Mouse (Mus musculus) stomach, postnatal 0 days (tissue): Measurements from ENCODE around the gene Zfp148. TPM values are rescaled to one million over a fixed set of nuclear protein-coding genes. Genes with fewer than 3 reads are reported as not detected.

ENCODE experiments used
- ATAC-seq: fragments of 200-750 bp; cut with Nextera tagmentation; 2 replicates; pipeline ENCODE4 v1.8.0; 2017; ENCODE audit not compliant: low FRiP score, low TSS enrichment
- DNase-seq: peaks from one replicate; pipeline ENCODE4 v3.0.0-alpha.2; 2016; ENCODE audit warnings: low spot score
- H3K27ac ChIP-seq: fragments of 300-500 bp; sonication (generic); replicated peaks from 2 replicates; pipeline ENCODE4 v1.5.1; 2014; ENCODE audit warnings: mild to moderate bottlenecking, control low read depth
- H3K27me3 ChIP-seq: fragments of 300-500 bp; sonication (generic); 2 replicates; pipeline ENCODE4 v1.6.1; 2014; ENCODE audit warnings: low read length; ENCODE audit not compliant: control insufficient read depth, insufficient read depth
- H3K36me3 ChIP-seq: fragments of 300-500 bp; sonication (generic); 2 replicates; pipeline ENCODE4 v1.6.1; 2014; ENCODE audit warnings: low read length, mixed read lengths; ENCODE audit not compliant: control insufficient read depth, insufficient read depth
- H3K4me1 ChIP-seq: fragments of 300-500 bp; sonication (generic); replicated peaks from 2 replicates; pipeline ENCODE4 v1.6.1; 2014; ENCODE audit warnings: antibody characterized with exemption; ENCODE audit not compliant: control insufficient read depth, insufficient read depth
- H3K4me2 ChIP-seq: fragments of 300-500 bp; sonication (generic); replicated peaks from 2 replicates; pipeline ENCODE4 v1.6.1; 2014; ENCODE audit warnings: low read depth, mild to moderate bottlenecking, control low read depth, moderate library complexity
- H3K4me3 ChIP-seq: fragments of 300-500 bp; sonication (generic); 2 replicates; pipeline ENCODE4 v1.5.1; 2014; ENCODE audit warnings: low read depth, low read length, control low read depth
- H3K9ac ChIP-seq: fragments of 300-500 bp; sonication (generic); 2 replicates; pipeline ENCODE4 v1.6.1; 2014; ENCODE audit warnings: mild to moderate bottlenecking, low read length, control low read depth, mixed read lengths
- H3K9me3 ChIP-seq: fragments of 300-500 bp; sonication (generic); 2 replicates; pipeline ENCODE4 v1.6.1; 2016; ENCODE audit warnings: low read length; ENCODE audit not compliant: control insufficient read depth
- CTCF ChIP-seq: IDR thresholded peaks from 2 replicates; pipeline ENCODE4 v1.5.1; 2016; ENCODE audit warnings: antibody characterized with exemption, low read depth, mild to moderate bottlenecking, moderate library complexity
- EP300 ChIP-seq: optimal IDR thresholded peaks from 2 replicates; pipeline ENCODE3; 2016; ENCODE audit warnings: antibody characterized with exemption
- WGBS: fragments of 180-500 bp; shearing (Covaris S2); extraction: QIAGEN DNeasy Blood & Tissue Kit; methylation state at CpG from one replicate; pipeline ENCODE4 v1.1.7; 2014; 5-methylcytosine and 5-hydroxymethylcytosine counted together
- polyA plus RNA-seq: library from polyadenylated mRNA; unstranded; fragments of >200 nt; fragmentation: Nextera tagmentation; extraction: Ambion mirVana; gene quantifications from 2 replicates; pipeline ENCODE4 v1.2.1, GENCODE M21; 2015

The Zfp148 gene
- polyA plus RNA-seq, 1 experiment from 2014 or later = 25.1 TPM

- no peak for ATAC-seq
- no peak overlapping the region for H3K4me2 ChIP-seq
- H3K9ac ChIP-seq = no peak overlapping the region
- no peak overlapping the region for H3K4me3 ChIP-seq
- no peaks in the 10 kb centered on the region for H3K9me3 ChIP-seq
- no peaks in the 10 kb centered on the region for H3K36me3 ChIP-seq
- DNase-seq = no peak
- WGBS = 56% methylated on average over 5 of the region's 5 CpGs
- no peak overlapping the region for H3K27ac ChIP-seq
- no peak for TF ChIP-seq CTCF
- TF ChIP-seq EP300 = no peak
- H3K27me3 ChIP-seq = no peaks in the 10 kb centered on the region
- H3K4me1 ChIP-seq = no peaks in the 10 kb centered on the region
Measured at GRCm38 (mm10) chr16:33347134-33347533, 33.5 kb upstream of the Zfp148 start.

DNA sequence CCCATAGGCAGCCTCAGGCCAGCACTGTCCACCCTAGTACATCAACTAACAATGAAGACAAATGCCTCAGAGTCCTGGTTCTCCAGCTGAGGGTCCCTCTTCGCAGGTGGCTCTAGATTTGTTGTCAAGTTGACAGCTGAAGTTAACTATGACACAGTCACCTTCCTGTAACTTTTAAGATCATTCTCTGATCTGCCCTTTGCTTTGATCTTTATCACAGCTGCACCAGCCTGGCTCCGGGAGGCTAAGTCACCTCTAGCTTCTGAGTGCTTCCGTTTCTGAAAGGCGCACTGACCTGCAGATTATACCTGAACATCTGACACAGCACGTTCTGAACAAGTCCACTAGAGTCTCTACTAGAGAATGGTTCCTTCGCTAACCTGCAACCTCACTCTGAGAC is 22.8 kb upstream of the Zfp148 start:
- Histone ChIP-seq H3K9me3 (no peaks in the 10 kb centered on the region), H3K9ac (no peak overlapping the region), H3K4me1 (no peaks in the 10 kb centered on the region), H3K27ac (no peak overlapping the region), H3K27me3 (no peaks in the 10 kb centered on the region), H3K36me3 (no peaks in the 10 kb centered on the region), H3K4me3 (no peak overlapping the region), H3K4me2 (no peak overlapping the region)
- no peak for TF ChIP-seq CTCF
- TF ChIP-seq EP300 = no peak
- ATAC-seq (no peak), DNase-seq (no peak)
- WGBS = 70% methylated on average over 6 of the region's 6 CpGs

GRCm38 (mm10) chr16:33365772-33366171 is 14.9 kb upstream of the Zfp148 start:
- H3K9me3 ChIP-seq = no peaks in the 10 kb centered on the region

GRCm38 (mm10) chr16:33368632-33369031 is 12.0 kb upstream of the Zfp148 start:
- WGBS = 69% methylated on average over 3 of the region's 3 CpGs

More at GRCm38 (mm10) chr16:33365772-33366171, 14.9 kb upstream of the Zfp148 start:
- H3K4me1 ChIP-seq = no peaks in the 10 kb centered on the region
- H3K4me2 ChIP-seq = no peak overlapping the region
- DNase-seq (no peak), ATAC-seq (no peak)
- H3K9ac ChIP-seq = no peak overlapping the region
- 78% methylated on average over 6 of the region's 6 CpGs for WGBS
- no peaks in the 10 kb centered on the region for H3K27me3 ChIP-seq
- H3K4me3 ChIP-seq = no peak overlapping the region
- TF ChIP-seq CTCF (no peak), EP300 (no peak)
- no peak overlapping the region for H3K27ac ChIP-seq
- no peaks in the 10 kb centered on the region for H3K36me3 ChIP-seq

DNA sequence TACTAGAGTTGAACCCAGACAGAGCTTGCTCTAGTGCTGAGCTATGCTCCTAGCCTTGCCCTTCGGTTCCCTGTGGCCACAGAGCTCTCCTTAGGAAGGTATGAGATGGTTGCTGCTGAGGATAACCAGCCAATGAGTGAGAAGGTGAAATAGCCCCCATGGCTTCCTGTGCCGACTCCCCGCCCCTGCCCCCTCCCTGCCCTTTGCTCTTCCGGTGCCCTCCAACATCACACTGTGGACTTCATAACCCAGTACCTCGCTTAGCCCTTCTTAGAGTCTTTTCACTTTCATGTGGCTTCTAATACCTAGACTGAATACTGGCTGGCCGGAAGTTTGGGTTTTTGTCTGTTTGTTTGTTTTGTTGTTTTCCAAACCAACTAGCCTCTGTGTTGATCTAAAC is 9.8 kb upstream of the Zfp148 start:
- no peaks in the 10 kb centered on the region for H3K27me3 ChIP-seq
- TF ChIP-seq CTCF (no peak), EP300 (no peak)
- H3K4me2 ChIP-seq = no peak overlapping the region
- no peak for DNase-seq
- no peak overlapping the region for H3K27ac ChIP-seq
- no peaks in the 10 kb centered on the region for H3K36me3 ChIP-seq
- 52% methylated on average over 6 of the region's 6 CpGs for WGBS
- H3K4me1 ChIP-seq = no peaks in the 10 kb centered on the region
- no peak overlapping the region for H3K4me3 ChIP-seq
- H3K9me3 ChIP-seq = no peaks in the 10 kb centered on the region
- H3K9ac ChIP-seq = no peak overlapping the region
- ATAC-seq = no peak

More at GRCm38 (mm10) chr16:33368632-33369031, 12.0 kb upstream of the Zfp148 start:
- Histone ChIP-seq H3K4me3 (no peak overlapping the region), H3K9ac (no peak overlapping the region), H3K9me3 (no peaks in the 10 kb centered on the region), H3K27ac (no peak overlapping the region), H3K4me1 (no peaks in the 10 kb centered on the region), H3K4me2 (no peak overlapping the region), H3K27me3 (no peaks in the 10 kb centered on the region), H3K36me3 (no peaks in the 10 kb centered on the region)
- no peak for DNase-seq
- TF ChIP-seq CTCF (no peak), EP300 (no peak)
- ATAC-seq = no peak

- TF ChIP-seq CTCF = no peak
- TF ChIP-seq EP300 = no peak
- Histone ChIP-seq H3K4me1 (no peaks in the 10 kb centered on the region), H3K9ac (no peak overlapping the region), H3K4me3 (no peak overlapping the region), H3K27ac (no peak overlapping the region), H3K27me3 (no peaks in the 10 kb centered on the region), H3K9me3 (no peaks in the 10 kb centered on the region), H3K36me3 (no peaks in the 10 kb centered on the region), H3K4me2 (no peak overlapping the region)
- WGBS = 42% methylated on average over 5 of the region's 5 CpGs
- DNase-seq (no peak), ATAC-seq (no peak)
Measured at GRCm38 (mm10) chr16:33372611-33373010, 8.0 kb upstream of the Zfp148 start.
